Mouse (Mus musculus): ENCODE measurements around the gene 4930470P17Rik.

The 4930470P17Rik gene

GRCm38 (mm10) chr2:170578588-170578987, 23.2 kb downstream of the 4930470P17Rik start:
- DNase-seq (ENCODE audit: low spot score): no peak

GRCm38 (mm10) chr2:170577502-170577901, 24.3 kb downstream of the 4930470P17Rik start:
- no peak for DNase-seq (ENCODE audit: low spot score)

- DNase-seq (ENCODE audit: low spot score): no peak
Observed at GRCm38 (mm10) chr2:170576077-170576476, 25.7 kb downstream of the 4930470P17Rik start.

DNA sequence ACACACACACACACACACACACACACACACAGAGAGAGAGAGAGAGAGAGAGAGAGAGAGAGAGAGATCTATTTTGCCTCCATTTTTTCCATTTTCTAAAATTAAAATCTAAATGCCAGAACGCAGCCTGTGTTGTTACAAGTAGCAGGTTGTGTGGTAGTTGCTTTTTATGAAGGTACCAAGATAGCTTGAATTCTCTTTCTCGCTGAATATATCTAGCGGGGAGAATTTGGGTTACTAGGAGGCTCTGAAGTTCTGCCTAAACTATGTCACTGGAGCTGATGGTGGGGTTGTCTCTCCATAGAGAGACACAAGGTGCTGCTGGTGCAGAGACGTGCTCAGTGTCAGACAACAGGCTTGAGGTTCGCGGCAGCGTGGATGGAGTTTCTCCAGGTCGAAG, 36.8 kb downstream of the 4930470P17Rik start:
- no peak for DNase-seq (ENCODE audit: low spot score)

GRCm38 (mm10) chr2:170563956-170564855, 37.6 kb downstream of the 4930470P17Rik start:
- no peak for DNase-seq (ENCODE audit: low spot score)

- DNase-seq (ENCODE audit: low spot score): no peak
Observed at GRCm38 (mm10) chr2:170552088-170552487, 49.7 kb downstream of the 4930470P17Rik start.

- no peak for DNase-seq (ENCODE audit: low spot score)
Observed at GRCm38 (mm10) chr2:170550240-170550639, 51.6 kb downstream of the 4930470P17Rik start.

DNA sequence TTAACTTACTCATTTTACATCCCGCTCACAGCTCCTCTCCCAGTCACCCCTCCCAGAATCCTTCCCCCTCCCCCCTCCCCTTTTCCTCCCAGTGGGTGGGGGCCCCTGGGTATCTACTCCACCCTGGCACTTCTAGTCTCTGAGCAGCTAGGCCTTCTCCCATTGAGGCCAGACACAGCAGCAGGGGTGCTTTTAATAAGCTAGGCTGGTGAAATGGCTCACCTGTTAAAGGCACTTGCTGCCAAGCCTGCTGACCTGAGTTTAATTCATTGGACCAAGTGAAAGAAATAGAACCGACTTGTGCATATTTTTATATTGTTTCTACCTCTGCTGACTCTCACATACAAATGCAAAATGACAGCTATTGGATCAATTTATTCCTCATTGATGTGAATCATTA, 52.7 kb downstream of the 4930470P17Rik start:
- no peak for DNase-seq (ENCODE audit: low spot score)

DNA sequence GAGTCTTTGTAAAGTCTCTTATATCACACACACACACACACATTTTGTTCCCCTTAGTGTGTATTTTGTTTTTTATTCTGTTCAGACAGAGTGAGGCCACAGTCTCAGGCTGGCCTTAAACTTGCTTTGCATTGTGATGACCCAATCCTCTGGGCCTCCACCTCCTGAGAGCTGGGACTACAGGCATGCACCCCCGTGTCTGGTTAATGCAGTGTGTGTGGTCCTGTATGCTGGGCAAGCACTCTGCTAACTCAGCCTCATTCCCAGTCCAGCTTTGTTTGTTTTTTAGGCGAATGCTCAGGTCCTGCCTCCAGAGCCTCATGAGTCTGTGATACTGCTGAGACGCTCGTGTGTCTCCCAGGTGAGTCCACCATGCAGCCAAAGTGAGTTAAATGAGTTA, 53.8 kb downstream of the 4930470P17Rik start:
- peak; percentile 31 for DNase-seq (ENCODE audit: low spot score)

DNA sequence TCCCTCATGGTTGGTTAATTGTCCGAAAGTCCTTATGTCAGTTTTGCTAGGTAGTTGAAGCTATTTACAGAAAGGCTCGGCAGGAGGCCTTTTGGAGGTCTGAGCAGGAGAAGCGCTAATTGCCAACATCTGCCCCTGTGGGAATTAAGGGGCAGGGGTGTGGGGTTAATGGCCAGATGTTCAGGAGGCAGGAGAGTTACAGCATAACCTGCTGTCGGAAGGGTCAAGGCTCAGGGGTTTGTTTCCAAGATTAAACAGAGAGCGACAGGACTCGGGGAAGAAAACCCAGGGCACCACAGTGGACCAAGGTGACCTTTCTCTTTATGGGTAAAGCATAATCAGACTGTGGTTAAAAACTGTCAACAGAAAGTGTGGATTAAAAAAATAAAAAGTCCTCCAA, 54.3 kb downstream of the 4930470P17Rik start:
- DNase-seq (ENCODE audit: low spot score): peak; percentile 42

- DNase-seq (ENCODE audit: low spot score): no peak
Observed at GRCm38 (mm10) chr2:170545745-170546144, 56.1 kb downstream of the 4930470P17Rik start.

DNA sequence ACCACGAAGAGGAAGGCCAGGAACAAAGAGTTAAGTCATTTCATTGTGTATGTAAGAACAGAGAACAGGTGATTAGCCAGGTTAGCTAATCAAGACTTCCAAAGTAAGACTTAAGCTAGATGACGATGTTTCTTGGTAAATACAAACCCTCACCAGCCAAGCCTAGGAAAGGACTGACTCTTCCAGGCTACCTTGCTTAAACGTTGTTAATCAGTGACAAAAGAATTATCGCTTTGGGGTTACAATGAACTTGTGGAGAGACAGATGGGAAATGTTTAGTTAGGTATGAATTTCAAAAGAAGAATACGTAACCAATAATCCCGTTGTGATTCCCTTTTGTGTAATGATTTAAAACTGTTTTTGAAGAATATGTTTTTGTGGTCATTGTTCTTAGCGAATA, 56.9 kb downstream of the 4930470P17Rik start:
- DNase-seq (ENCODE audit: low spot score): no peak

- DNase-seq (ENCODE audit: low spot score): no peak
Observed at GRCm38 (mm10) chr2:170544159-170544558, 57.7 kb downstream of the 4930470P17Rik start.

DNA sequence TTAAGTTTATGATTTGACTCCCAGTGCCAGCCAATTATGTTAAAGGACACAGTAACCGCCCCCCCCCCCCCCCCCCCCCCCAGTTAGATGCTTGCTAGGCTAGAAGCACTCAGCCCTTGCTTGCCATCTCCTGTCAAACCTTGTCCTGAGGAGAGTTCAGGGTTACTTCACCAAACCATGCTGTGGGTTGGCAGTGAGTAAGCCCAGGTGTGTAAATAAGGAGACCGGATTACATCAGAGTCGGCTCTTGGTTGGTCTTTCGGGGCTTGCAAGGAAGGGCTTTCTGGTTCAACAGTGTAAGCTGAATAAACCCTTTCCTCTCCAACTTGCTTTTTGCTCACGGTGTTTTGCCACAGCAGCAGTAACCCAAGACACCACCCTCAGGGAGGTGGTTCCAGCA, 58.2 kb downstream of the 4930470P17Rik start:
- no peak for DNase-seq (ENCODE audit: low spot score)

DNA sequence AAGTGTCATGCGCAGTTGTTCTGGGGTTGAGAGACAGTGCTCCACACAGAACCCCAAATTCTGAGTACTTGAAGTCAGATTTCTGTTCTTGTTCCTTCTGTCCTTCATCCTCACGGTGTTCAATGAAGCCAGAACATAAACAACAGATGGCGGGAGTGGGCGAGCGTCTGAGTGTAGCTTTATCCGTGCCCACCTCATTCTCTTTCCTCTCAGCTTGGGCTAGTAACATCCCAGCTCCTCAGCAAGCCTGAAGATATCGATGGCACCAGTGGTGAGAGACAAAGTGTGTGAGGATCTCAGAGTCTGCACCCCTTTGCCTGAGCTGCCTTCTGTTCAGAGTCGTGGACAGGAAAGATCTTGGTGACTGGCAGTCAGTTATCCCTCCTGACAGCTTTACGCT, 62.6 kb downstream of the 4930470P17Rik start:
- no peak for DNase-seq (ENCODE audit: low spot score)

GRCm38 (mm10) chr2:170535841-170536240, 66.0 kb downstream of the 4930470P17Rik start:
- DNase-seq (ENCODE audit: low spot score): no peak

- no peak for DNase-seq (ENCODE audit: low spot score)
Observed at GRCm38 (mm10) chr2:170534803-170535174, 67.0 kb downstream of the 4930470P17Rik start.

DNA sequence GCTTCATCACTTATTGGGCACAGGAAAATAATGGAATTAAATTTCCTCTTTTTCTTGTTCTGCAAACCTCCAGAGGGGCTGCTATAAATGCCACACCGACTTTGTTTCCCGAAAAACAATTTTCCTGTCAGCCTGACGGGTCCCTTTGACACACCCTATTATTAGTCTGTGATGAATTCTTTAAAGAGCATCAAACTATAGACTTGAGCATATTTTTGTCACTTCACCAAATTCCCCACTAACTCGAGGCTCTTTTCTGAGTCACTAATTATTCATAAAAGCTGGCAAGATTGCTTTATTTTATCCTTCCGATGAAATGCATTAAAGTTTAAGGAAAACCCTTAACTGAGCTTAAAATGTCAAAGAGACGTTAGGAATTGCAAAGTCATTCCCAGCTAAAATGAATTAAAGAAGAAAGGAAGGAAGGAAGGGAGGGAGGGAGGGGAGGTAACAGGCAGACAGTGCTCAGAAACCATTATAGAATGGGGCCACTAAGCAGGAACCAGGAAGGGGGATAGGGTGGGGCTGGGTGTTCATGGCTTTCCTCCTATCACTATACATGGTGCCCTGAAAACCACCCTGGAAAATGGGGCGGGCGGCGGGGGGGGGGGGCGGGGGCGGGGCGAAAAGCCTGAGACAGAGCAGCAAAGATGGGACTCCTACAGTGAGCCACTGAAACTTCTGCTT, 67.6 kb downstream of the 4930470P17Rik start:
- no peak for DNase-seq (ENCODE audit: low spot score)

- no peak for DNase-seq (ENCODE audit: low spot score)
Observed at GRCm38 (mm10) chr2:170530256-170530655, 71.6 kb downstream of the 4930470P17Rik start.

DNA sequence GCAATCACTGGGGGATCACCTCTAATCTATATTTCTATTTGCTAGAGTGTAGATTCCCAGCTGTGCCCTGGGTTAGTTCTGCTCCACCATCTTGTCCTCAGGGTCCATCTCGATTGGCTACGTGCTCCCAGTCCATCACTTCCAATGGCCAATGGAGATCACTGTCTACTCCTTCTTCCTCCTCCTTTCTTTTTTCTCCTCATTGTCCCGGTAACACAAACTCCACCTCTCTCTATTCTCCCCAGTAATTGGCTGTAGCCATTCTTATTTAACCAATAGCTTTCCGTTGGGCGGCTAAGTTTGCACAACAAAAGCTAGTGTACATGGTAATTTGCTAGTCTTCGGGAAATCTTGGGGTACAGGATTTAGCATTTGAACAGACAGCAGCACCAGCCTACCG, 72.1 kb downstream of the 4930470P17Rik start:
- DNase-seq (ENCODE audit: low spot score): no peak

Measured in yolk sac, embryonic 10.5 days (tissue).